Mouse (Mus musculus): ENCODE results near the gene Coasy.
A peak's percentile ranks its signal among the peaks of the same experiment; 100 is the strongest.

Gene Coasy

GRCm38 (mm10) chr11:101082208-101083082 is at the start of gene Coasy:
Gene Coasy (plus strand): TSS chr11:101082565.
- TF ChIP-seq GATA4 (IDR thresholded peaks at IDR 0.05; ENCODE audit: insufficient replicate concordance, low read length): no peak

- TF ChIP-seq GATA4 (IDR thresholded peaks at IDR 0.05; ENCODE audit: insufficient replicate concordance, low read length): no peak
Observed at GRCm38 (mm10) chr11:101033856-101034500, 48.4 kb upstream of the Coasy start.

- no peak for TF ChIP-seq GATA4 (IDR thresholded peaks at IDR 0.05; ENCODE audit: insufficient replicate concordance, low read length)
Observed at GRCm38 (mm10) chr11:101034614-101035327, 47.6 kb upstream of the Coasy start.

GRCm38 (mm10) chr11:101035328-101035695 is 47.1 kb upstream of the Coasy start:
- TF ChIP-seq GATA4 (IDR thresholded peaks at IDR 0.05; ENCODE audit: insufficient replicate concordance, low read length): no peak

- no peak for TF ChIP-seq GATA4 (IDR thresholded peaks at IDR 0.05; ENCODE audit: insufficient replicate concordance, low read length)
Observed at GRCm38 (mm10) chr11:101037795-101038194, 44.6 kb upstream of the Coasy start.

- no peak for TF ChIP-seq GATA4 (IDR thresholded peaks at IDR 0.05; ENCODE audit: insufficient replicate concordance, low read length)
Observed at GRCm38 (mm10) chr11:101045826-101046225, 36.5 kb upstream of the Coasy start.

- peak; percentile 66; the same call in 1 of the 2 replicates for TF ChIP-seq GATA4 (IDR thresholded peaks at IDR 0.05; ENCODE audit: insufficient replicate concordance, low read length)
Observed at GRCm38 (mm10) chr11:101046440-101046839, 35.9 kb upstream of the Coasy start.

- no peak for TF ChIP-seq GATA4 (IDR thresholded peaks at IDR 0.05; ENCODE audit: insufficient replicate concordance, low read length)
Observed at GRCm38 (mm10) chr11:101047502-101047901, 34.9 kb upstream of the Coasy start.

- TF ChIP-seq GATA4 (IDR thresholded peaks at IDR 0.05; ENCODE audit: insufficient replicate concordance, low read length): no peak
Observed at GRCm38 (mm10) chr11:101050359-101050758, 32.0 kb upstream of the Coasy start.

GRCm38 (mm10) chr11:101051051-101051493 is 31.3 kb upstream of the Coasy start:
- no peak for TF ChIP-seq GATA4 (IDR thresholded peaks at IDR 0.05; ENCODE audit: insufficient replicate concordance, low read length)

GRCm38 (mm10) chr11:101051617-101052016 is 30.7 kb upstream of the Coasy start:
- no peak for TF ChIP-seq GATA4 (IDR thresholded peaks at IDR 0.05; ENCODE audit: insufficient replicate concordance, low read length)

GRCm38 (mm10) chr11:101052751-101053473 is 29.5 kb upstream of the Coasy start:
- TF ChIP-seq GATA4 (IDR thresholded peaks at IDR 0.05; ENCODE audit: insufficient replicate concordance, low read length): no peak

- no peak for TF ChIP-seq GATA4 (IDR thresholded peaks at IDR 0.05; ENCODE audit: insufficient replicate concordance, low read length)
Observed at GRCm38 (mm10) chr11:101053974-101054373, 28.4 kb upstream of the Coasy start.

- TF ChIP-seq GATA4 (IDR thresholded peaks at IDR 0.05; ENCODE audit: insufficient replicate concordance, low read length): no peak
Observed at GRCm38 (mm10) chr11:101055418-101055817, 26.9 kb upstream of the Coasy start.

- no peak for TF ChIP-seq GATA4 (IDR thresholded peaks at IDR 0.05; ENCODE audit: insufficient replicate concordance, low read length)
Observed at GRCm38 (mm10) chr11:101056885-101057284, 25.5 kb upstream of the Coasy start.

Data from liver, adult (tissue).